Mouse (Mus musculus): Measurements from ENCODE around the gene Tk2. TPM values are rescaled to one million over a fixed set of nuclear protein-coding genes. Genes with fewer than 3 reads are reported as not detected.
"Not testable (repeated sequence)": the region's sequence is repeated elsewhere in the genome, so short reads cannot be mapped to it uniquely, and the experiment has no call there.

Tk2 gene
- polyA plus RNA-seq (2012; rRNA removed), result 37.2 and 38.4 TPM in 2 replicates

DNA sequence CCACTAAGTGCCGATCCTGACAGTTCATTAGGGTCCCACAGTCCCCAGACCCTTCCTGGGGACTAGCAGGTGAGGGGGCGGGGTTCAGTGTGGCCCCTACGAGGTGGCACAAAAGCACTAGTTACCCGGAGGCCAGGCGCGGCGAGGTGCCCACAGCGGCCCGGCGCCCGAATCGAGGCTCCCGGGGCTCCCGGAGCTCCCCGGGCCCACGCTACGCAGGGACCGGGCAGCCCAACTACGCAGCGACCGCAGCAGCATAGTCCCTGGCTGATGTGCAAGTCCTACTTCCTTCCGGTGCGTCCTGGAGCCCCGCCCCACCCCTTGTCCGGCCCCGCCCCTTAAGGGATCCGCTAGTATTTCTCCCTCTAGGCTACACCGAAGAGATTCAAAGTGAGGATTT lies at the start of gene Tk2:
Gene Tk2, minus strand, starts transcription at position 283 of the 400 bp plus-strand sequence.
- Histone ChIP-seq H3K4me3 (replicated peaks; ENCODE audit: insufficient read depth, low read depth, low read length) (peak within 1 kb of the TSS; percentile 74), H3K4me1 (ENCODE audit: control insufficient read depth, insufficient read depth, low read length) (peaks cover 4% of the 10 kb centered on the region; the same call in 1 of the 2 replicates), H3K27me3 (ENCODE audit: control insufficient read depth, insufficient read depth, low read length) (no peaks in the 10 kb centered on the region), H3K27ac (ENCODE audit: insufficient read depth, low read length) (no peak within 1 kb of the TSS)
- DNase-seq, result peak; percentile 69 to 71
- WGBS, result under 1% methylated on average over 28 of the region's 28 CpGs
- TF ChIP-seq POLR2A (IDR thresholded peaks at IDR 0.05; ENCODE audit: borderline replicate concordance, insufficient read depth, low read length) (peak; percentile 52; the same call in 1 of the 2 replicates), CTCF (IDR thresholded peaks at IDR 0.05; ENCODE audit: borderline replicate concordance, insufficient read depth, low read depth, low read length) (no peak)

DNA sequence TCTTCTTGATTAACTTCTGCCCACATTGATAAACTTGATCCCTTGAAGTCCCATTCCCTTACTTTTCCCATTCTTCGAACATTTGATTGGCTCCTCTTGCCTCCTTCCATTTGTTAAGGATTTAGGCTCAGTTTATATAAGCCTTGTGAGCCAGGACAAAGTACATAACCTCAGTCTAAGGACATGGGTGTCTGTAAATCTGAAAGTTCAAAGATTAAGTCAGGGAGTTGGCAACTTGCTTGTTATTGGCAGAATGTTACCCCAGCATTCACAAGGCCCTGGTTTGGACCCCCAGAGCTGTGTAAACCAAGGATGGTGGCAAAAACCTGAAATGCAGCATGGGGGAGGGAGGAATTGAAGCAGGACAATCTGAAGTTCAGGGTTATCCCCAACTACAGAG lies 46.0 kb upstream of the Tk2 start:
- no peak for DNase-seq
- no peak overlapping the region for H3K27ac ChIP-seq (ENCODE audit: insufficient read depth, low read length)
- no peak overlapping the region for H3K4me3 ChIP-seq (replicated peaks; ENCODE audit: insufficient read depth, low read depth, low read length)
- TF ChIP-seq CTCF (IDR thresholded peaks at IDR 0.05; ENCODE audit: borderline replicate concordance, insufficient read depth, low read depth, low read length), result no peak
- TF ChIP-seq POLR2A (IDR thresholded peaks at IDR 0.05; ENCODE audit: borderline replicate concordance, insufficient read depth, low read length), result no peak
- no peaks in the 10 kb centered on the region for H3K4me1 ChIP-seq (ENCODE audit: control insufficient read depth, insufficient read depth, low read length)
- no peaks in the 10 kb centered on the region for H3K27me3 ChIP-seq (ENCODE audit: control insufficient read depth, insufficient read depth, low read length)
- 92% methylated on average over 1 of the region's 1 CpGs for WGBS

DNA sequence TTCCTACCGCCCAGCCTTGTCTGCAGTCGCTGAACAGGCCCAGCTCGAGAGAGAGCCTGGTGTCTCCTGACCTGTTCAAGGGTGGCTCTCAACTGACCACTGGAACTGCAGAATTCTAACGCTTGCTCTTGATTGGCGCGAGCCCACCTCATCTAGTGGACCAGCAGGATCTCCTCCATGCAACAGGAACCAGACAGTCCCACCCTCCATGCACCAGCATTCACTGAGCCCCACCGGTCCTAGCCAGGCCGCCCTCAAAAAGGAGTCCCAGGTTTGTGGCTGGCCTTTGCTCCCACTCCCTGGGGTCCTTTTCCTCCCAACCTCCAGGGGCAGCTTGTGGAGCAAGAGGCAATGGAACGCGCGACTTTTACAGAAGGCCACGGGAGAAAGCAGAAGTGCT lies 44.7 kb upstream of the Tk2 start, which contains the start of gene Cmtm2a:
Gene Cmtm2a, minus strand, starts transcription at position 101 of the 400 bp plus-strand sequence.
- not testable (repeated sequence) for H3K27ac ChIP-seq (ENCODE audit: insufficient read depth, low read length); H3K4me3 ChIP-seq (replicated peaks; ENCODE audit: insufficient read depth, low read depth, low read length); H3K27me3 ChIP-seq (ENCODE audit: control insufficient read depth, insufficient read depth, low read length); DNase-seq; H3K4me1 ChIP-seq (ENCODE audit: control insufficient read depth, insufficient read depth, low read length)
- 84% methylated on average over 12 of the region's 12 CpGs for WGBS

DNA sequence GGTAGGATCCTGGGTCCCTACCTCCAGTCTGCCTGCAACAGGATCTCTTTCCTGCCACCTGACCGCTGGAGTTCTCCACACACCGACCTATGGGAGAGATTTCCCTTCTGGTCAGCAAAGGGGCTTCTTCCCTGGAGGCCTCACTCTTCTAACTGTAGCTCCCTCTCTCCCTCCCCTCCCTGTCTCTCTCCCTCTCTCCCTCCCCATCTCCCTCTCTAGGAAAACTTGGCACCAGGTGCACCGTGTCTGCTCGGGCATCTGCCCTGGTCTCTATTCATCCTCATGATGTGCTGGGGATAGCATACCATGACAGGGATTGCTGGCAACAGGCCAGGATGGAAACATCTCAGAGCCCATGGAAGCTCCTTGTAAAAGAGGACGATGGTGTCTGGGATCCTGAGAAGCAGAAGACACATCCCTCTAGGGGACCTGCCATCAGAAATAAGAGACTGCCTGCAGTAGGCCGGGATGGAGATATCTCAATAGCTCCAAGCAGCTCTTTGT lies 20.6 kb upstream of the Tk2 start:
- no peak overlapping the region for H3K27ac ChIP-seq (ENCODE audit: insufficient read depth, low read length)
- 33% methylated on average over 6 of the region's 6 CpGs for WGBS
- DNase-seq, result no peak
- H3K4me3 ChIP-seq (replicated peaks; ENCODE audit: insufficient read depth, low read depth, low read length), result no peak overlapping the region
- no peak for TF ChIP-seq CTCF (IDR thresholded peaks at IDR 0.05; ENCODE audit: borderline replicate concordance, insufficient read depth, low read depth, low read length)
- no peak for TF ChIP-seq POLR2A (IDR thresholded peaks at IDR 0.05; ENCODE audit: borderline replicate concordance, insufficient read depth, low read length)
- H3K4me1 ChIP-seq (ENCODE audit: control insufficient read depth, insufficient read depth, low read length), result no peaks in the 10 kb centered on the region
- H3K27me3 ChIP-seq (ENCODE audit: control insufficient read depth, insufficient read depth, low read length), result no peaks in the 10 kb centered on the region

DNA sequence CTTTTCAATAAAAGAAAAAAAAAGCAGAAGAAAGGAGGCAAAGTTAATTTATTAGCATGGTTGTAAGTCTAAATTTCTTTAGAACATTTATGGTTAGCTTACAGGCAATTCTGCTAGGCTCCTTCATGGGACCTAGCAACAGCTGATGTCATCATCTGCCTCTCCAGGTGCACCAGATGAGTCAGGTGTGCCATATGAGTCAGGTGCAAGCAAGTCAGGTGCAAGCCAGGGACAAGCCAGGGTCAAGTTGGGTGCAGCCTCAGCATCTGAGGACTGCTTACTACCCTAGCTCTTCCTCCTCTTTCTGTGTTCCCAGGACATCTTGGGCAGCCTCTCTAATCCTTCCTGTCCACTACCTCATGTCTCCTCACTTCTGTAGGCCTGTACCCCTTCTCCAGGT lies 20.0 kb upstream of the Tk2 start:
- Histone ChIP-seq H3K27ac (ENCODE audit: insufficient read depth, low read length) (no peak overlapping the region), H3K4me1 (ENCODE audit: control insufficient read depth, insufficient read depth, low read length) (no peaks in the 10 kb centered on the region), H3K4me3 (replicated peaks; ENCODE audit: insufficient read depth, low read depth, low read length) (no peak overlapping the region), H3K27me3 (ENCODE audit: control insufficient read depth, insufficient read depth, low read length) (no peaks in the 10 kb centered on the region)
- no peak for DNase-seq
- TF ChIP-seq POLR2A (IDR thresholded peaks at IDR 0.05; ENCODE audit: borderline replicate concordance, insufficient read depth, low read length) (no peak), CTCF (IDR thresholded peaks at IDR 0.05; ENCODE audit: borderline replicate concordance, insufficient read depth, low read depth, low read length) (no peak)

DNA sequence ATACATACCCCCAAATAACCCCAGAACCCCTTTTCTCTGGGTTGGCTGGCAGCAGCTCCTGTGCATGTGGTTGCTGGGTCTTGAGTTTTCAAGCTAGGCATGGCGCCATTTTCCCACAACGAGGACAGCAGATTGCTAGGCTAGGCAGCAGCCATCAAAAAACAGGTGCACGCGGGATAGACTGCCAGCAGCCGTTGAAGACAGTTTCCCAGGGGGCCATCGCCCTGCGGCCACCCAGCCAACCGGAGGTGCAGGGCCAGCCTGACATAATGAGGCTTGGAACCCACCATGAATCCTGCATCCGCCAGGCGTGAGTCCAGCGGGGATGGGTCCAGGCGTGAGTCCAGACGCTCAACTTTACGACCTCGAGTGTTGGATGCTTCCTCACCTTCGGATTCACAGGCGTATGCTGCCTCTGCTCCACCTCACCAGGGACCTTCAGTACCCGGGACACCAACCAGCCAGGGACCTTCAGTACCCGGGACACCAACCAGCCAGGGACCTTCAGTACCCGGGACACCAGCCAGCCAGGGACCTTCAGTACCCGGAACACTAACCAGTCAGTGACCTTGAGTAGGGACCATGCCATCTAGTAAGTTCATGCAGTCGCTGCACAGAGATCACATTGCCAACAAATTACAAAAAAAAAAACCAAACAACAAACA lies 16.0 kb upstream of the Tk2 start:
- H3K4me3 ChIP-seq (replicated peaks; ENCODE audit: insufficient read depth, low read depth, low read length); H3K4me1 ChIP-seq (ENCODE audit: control insufficient read depth, insufficient read depth, low read length); DNase-seq; H3K27ac ChIP-seq (ENCODE audit: insufficient read depth, low read length); H3K27me3 ChIP-seq (ENCODE audit: control insufficient read depth, insufficient read depth, low read length): not testable (repeated sequence)
- 29% methylated on average over 22 of the region's 22 CpGs for WGBS

DNA sequence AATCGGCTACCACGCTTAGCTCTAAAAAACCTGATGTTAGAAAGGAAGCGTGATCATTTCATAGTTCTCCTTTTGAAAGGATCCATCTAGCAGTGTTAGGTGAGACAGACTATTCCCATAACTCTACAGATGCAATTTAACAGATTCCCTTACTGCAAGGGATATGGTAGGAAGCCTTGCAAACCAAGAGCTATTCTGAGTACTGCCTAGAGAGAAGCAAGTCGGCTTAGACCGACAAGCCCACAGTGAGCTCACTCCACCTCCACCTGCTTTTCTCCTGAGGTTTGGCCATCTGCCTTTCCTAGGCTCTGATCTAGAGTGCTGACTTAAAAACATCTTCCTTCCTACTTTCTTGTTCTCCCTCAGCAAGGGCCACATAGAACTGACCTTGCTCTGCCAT lies 13.4 kb upstream of the Tk2 start:
- DNase-seq; H3K4me3 ChIP-seq (replicated peaks; ENCODE audit: insufficient read depth, low read depth, low read length); H3K27ac ChIP-seq (ENCODE audit: insufficient read depth, low read length); H3K27me3 ChIP-seq (ENCODE audit: control insufficient read depth, insufficient read depth, low read length); H3K4me1 ChIP-seq (ENCODE audit: control insufficient read depth, insufficient read depth, low read length): not testable (repeated sequence)
- 53% methylated on average over 5 of the region's 5 CpGs for WGBS

DNA sequence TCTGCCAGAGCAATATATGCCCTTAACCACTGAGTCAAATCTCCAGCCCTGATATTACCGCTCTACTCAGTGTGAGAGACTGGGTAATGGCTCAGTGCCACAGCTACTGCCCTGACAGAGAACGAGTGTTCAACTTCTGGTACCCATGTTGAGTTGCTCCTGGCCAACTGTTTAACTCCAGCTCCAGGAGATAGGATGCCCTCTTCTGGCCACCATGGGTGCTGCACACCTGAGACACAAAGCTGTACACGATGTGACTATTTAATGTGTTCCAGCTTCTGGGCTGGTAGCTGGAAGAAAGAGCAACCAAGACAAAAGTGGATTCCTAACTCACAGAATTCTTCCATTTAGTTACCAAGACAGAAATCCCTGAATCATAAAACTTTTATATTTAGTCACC lies 4.7 kb upstream of the Tk2 start:
- no peak for TF ChIP-seq POLR2A (IDR thresholded peaks at IDR 0.05; ENCODE audit: borderline replicate concordance, insufficient read depth, low read length)
- 0 out of 2 replicates have a peak, but pooled peaks have one; percentile 9 for TF ChIP-seq CTCF (IDR thresholded peaks at IDR 0.05; ENCODE audit: borderline replicate concordance, insufficient read depth, low read depth, low read length)
- DNase-seq, result no peak

More for the DNA sequence above, 4.7 kb upstream of the Tk2 start:
- Histone ChIP-seq H3K4me3 (replicated peaks; ENCODE audit: insufficient read depth, low read depth, low read length) (no peak overlapping the region), H3K4me1 (ENCODE audit: control insufficient read depth, insufficient read depth, low read length) (no peaks in the 10 kb centered on the region), H3K27ac (ENCODE audit: insufficient read depth, low read length) (no peak overlapping the region), H3K27me3 (ENCODE audit: control insufficient read depth, insufficient read depth, low read length) (no peaks in the 10 kb centered on the region)
- WGBS, result 59% methylated on average over 3 of the region's 3 CpGs

All from cerebellum, adult 2 months (tissue).